Mouse (Mus musculus) C2C12 (cell line): ENCODE measurements at regions not wholly inside any gene's neighbourhood (a gene's known extent, or its start where the extent isn't known, plus 50 kb on each side); places are given as distances from the start of the nearest gene placed in this dataset.

ENCODE experiments used
- H3K27me3 ChIP-seq: one replicate; pipeline ENCODE4 v1.6.1; 2011; ENCODE audit not compliant: control insufficient read depth, insufficient read depth, insufficient read length
- H3K36me3 ChIP-seq: one replicate; pipeline ENCODE4 v1.6.1; 2011; ENCODE audit not compliant: control insufficient read depth, insufficient read depth
- H3K4me3 ChIP-seq: one replicate; pipeline ENCODE4 v1.5.1; 2011; ENCODE audit warnings: mild to moderate bottlenecking, control low read depth; ENCODE audit not compliant: poor library complexity, insufficient read depth, severe bottlenecking
- H3K79me2 ChIP-seq: one replicate; pipeline ENCODE4 v1.6.1; 2011; ENCODE audit not compliant: control insufficient read depth, insufficient read depth
- H3K79me3 ChIP-seq: one replicate; pipeline ENCODE4 v1.6.1; 2011; ENCODE audit warnings: low read depth, control low read depth
- H3ac ChIP-seq: one replicate; pipeline ENCODE3; 2011; ENCODE audit warnings: low read depth; ENCODE audit not compliant: control insufficient read depth, insufficient read length
- CEBPB ChIP-seq: IDR thresholded peaks from one replicate; pipeline ENCODE4 v1.6.1; 2011; ENCODE audit warnings: low read depth, mild to moderate bottlenecking, control low read depth, moderate library complexity
- CTCF ChIP-seq: IDR thresholded peaks from one replicate; pipeline ENCODE4 v1.5.1; 2011; ENCODE audit not compliant: control insufficient read depth, insufficient read depth, insufficient read length
- FOSL1 ChIP-seq: IDR thresholded peaks from one replicate; pipeline ENCODE4 v1.8.0; 2011; ENCODE audit warnings: mild to moderate bottlenecking, low read length; ENCODE audit not compliant: poor library complexity, insufficient read depth, severe bottlenecking
- MAX ChIP-seq: IDR thresholded peaks from one replicate; pipeline ENCODE4 v1.6.1; 2011; ENCODE audit warnings: mild to moderate bottlenecking, control low read depth
- MYOD1 ChIP-seq: IDR thresholded peaks from one replicate; pipeline ENCODE4 v1.6.1; 2011; ENCODE audit warnings: low read depth; ENCODE audit not compliant: control insufficient read depth, insufficient read length
- MYOG ChIP-seq: IDR thresholded peaks from one replicate; pipeline ENCODE4 v1.6.1; 2011; ENCODE audit not compliant: control insufficient read depth, insufficient read length; ENCODE audit errors: extremely low read depth
- USF1 ChIP-seq: IDR thresholded peaks from one replicate; pipeline ENCODE4 v1.6.1; 2011; ENCODE audit warnings: low read depth, mild to moderate bottlenecking, control low read depth, moderate library complexity

GRCm38 (mm10) chr2:168372356-168372755, 90.8 kb upstream of the Kcng1 start:
- Histone ChIP-seq H3ac (no peak overlapping the region), H3K36me3 (no peaks in the 10 kb centered on the region), H3K79me2 (no peaks in the 10 kb centered on the region), H3K79me3 (no peaks in the 10 kb centered on the region), H3K27me3 (peaks cover 38% of the 10 kb centered on the region), H3K4me3 (no peak overlapping the region)
- TF ChIP-seq FOSL1 (no peak), CTCF (no peak), MYOG (no peak), MAX (no peak), CEBPB (no peak), MYOD1 (no peak), USF1 (no peak)

GRCm38 (mm10) chr2:168371245-168371644, 89.7 kb upstream of the Kcng1 start:
- TF ChIP-seq MYOG (no peak), USF1 (no peak), CTCF (no peak), CEBPB (no peak), MAX (no peak)
- Histone ChIP-seq H3K27me3 (peaks cover 38% of the 10 kb centered on the region), H3K79me3 (no peaks in the 10 kb centered on the region)

GRCm38 (mm10) chr2:168359200-168359599, 77.7 kb upstream of the Kcng1 start:
- Histone ChIP-seq H3ac (no peak overlapping the region), H3K79me3 (no peaks in the 10 kb centered on the region), H3K4me3 (no peak overlapping the region), H3K79me2 (no peaks in the 10 kb centered on the region), H3K36me3 (no peaks in the 10 kb centered on the region), H3K27me3 (peaks cover 46% of the 10 kb centered on the region)
- TF ChIP-seq MYOD1 (no peak), CTCF (no peak), MAX (no peak), MYOG (no peak), USF1 (no peak), CEBPB (no peak), FOSL1 (no peak)

More at GRCm38 (mm10) chr2:168371245-168371644, 89.7 kb upstream of the Kcng1 start:
- Histone ChIP-seq H3K4me3 (no peak overlapping the region), H3K36me3 (no peaks in the 10 kb centered on the region), H3K79me2 (no peaks in the 10 kb centered on the region), H3ac (no peak overlapping the region)

GRCm38 (mm10) chr2:168358551-168358950, 77.0 kb upstream of the Kcng1 start:
- Histone ChIP-seq H3ac (no peak overlapping the region), H3K4me3 (no peak overlapping the region), H3K27me3 (peaks cover 49% of the 10 kb centered on the region), H3K79me3 (no peaks in the 10 kb centered on the region), H3K79me2 (no peaks in the 10 kb centered on the region), H3K36me3 (no peaks in the 10 kb centered on the region)
- no peak for TF ChIP-seq CTCF
- TF ChIP-seq MYOD1: no peak
- TF ChIP-seq MYOG: no peak
- no peak for TF ChIP-seq MAX
- TF ChIP-seq FOSL1: no peak
- no peak for TF ChIP-seq USF1
- TF ChIP-seq CEBPB: no peak

- TF ChIP-seq MYOD1 (no peak), FOSL1 (no peak), CEBPB (no peak), MYOG (no peak), MAX (no peak), CTCF (no peak), USF1 (no peak)
- Histone ChIP-seq H3K79me3 (no peaks in the 10 kb centered on the region), H3K27me3 (peaks cover 51% of the 10 kb centered on the region)
Observed at GRCm38 (mm10) chr2:168357815-168358214, 76.3 kb upstream of the Kcng1 start.

GRCm38 (mm10) chr2:168354397-168354796, 72.9 kb upstream of the Kcng1 start:
- H3K79me3 ChIP-seq: no peaks in the 10 kb centered on the region
- H3K79me2 ChIP-seq: no peaks in the 10 kb centered on the region
- no peak overlapping the region for H3K4me3 ChIP-seq
- H3ac ChIP-seq: no peak overlapping the region
- peaks cover 46% of the 10 kb centered on the region for H3K27me3 ChIP-seq
- H3K36me3 ChIP-seq: no peaks in the 10 kb centered on the region
- no peak for TF ChIP-seq MYOD1
- TF ChIP-seq CEBPB: no peak
- no peak for TF ChIP-seq CTCF
- no peak for TF ChIP-seq FOSL1
- TF ChIP-seq MAX: no peak
- no peak for TF ChIP-seq MYOG
- no peak for TF ChIP-seq USF1

More at GRCm38 (mm10) chr2:168357815-168358214, 76.3 kb upstream of the Kcng1 start:
- Histone ChIP-seq H3K79me2 (no peaks in the 10 kb centered on the region), H3K4me3 (no peak overlapping the region), H3ac (no peak overlapping the region), H3K36me3 (no peaks in the 10 kb centered on the region)
